16 mouse cellular contexts compared by ENCODE assay signal in the genomic region with DNA sequence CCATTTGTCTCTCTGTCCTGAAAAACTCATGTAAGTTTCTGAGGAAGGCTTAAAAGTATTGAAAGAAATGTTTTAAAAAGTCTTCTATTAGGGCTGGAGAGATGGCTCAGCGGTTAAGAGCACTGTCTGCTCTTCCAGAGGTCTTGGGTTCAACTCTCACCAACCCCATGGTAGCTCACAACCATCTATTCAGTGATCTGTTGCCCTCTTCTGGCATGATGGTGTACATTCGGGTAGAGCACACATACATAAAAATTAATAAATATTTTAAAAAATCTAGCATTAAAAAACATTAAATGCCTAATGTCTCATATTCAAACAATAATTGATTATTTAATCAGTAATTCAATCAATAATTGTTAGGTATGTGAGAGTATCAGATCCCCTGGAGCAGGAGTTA. TPM values are rescaled to one million over a fixed set of nuclear protein-coding genes. Genes with fewer than 3 reads are reported as not detected.
DNase-seq lines count a peak whose midpoint lies in the region; ATAC-seq and TF ChIP-seq lines count a peak whose summit lies in the region.
"Had no signal": no experiment of that assay in that cellular context is flagged by ENCODE, and none has a peak within 500 bp of the region (broad histone marks: within the 10 kb centered on the region; RNA-seq: fewer than 3 reads in every experiment).

No protein-coding gene starts in this region.

- TF ChIP-seq EP300 in heart, postnatal 0 days (IDR thresholded peaks at IDR 0.05; ENCODE audit: low read depth): no peak
- no peak for TF ChIP-seq EP300 in liver, postnatal 0 days (IDR thresholded peaks at IDR 0.05; ENCODE audit: low read depth)

- H3K4me2 ChIP-seq in heart, postnatal 0 days (ENCODE audit: low read depth, low read length): no peak overlapping the region
- no peak overlapping the region for H3K4me2 ChIP-seq in liver, postnatal 0 days (ENCODE audit: low read depth, low read length)
- H3K4me2 ChIP-seq in liver, embryonic 11.5 days: no peak overlapping the region
- H3K4me2 ChIP-seq in stomach, embryonic 15.5 days: peak overlapping the region; percentile 56; the same call in 1 of the 2 replicates

- H3K9me3 ChIP-seq in heart, postnatal 0 days (replicated peaks; ENCODE audit: control insufficient read depth, low read length): no peaks in the 10 kb centered on the region
- no peaks in the 10 kb centered on the region for H3K9me3 ChIP-seq in liver, postnatal 0 days (ENCODE audit: low read length)
- no peaks in the 10 kb centered on the region for H3K9me3 ChIP-seq in liver, embryonic 11.5 days (ENCODE audit: control insufficient read depth, low read length)
- H3K9me3 ChIP-seq in stomach, embryonic 15.5 days: no peaks in the 10 kb centered on the region
- H3K9me3 ChIP-seq: embryonic facial prominence, embryonic 12.5 days; hindbrain, embryonic 10.5 days; limb, embryonic 15.5 days; midbrain, embryonic 15.5 days had no signal

- TF ChIP-seq CTCF in heart, postnatal 0 days (IDR thresholded peaks at IDR 0.05; ENCODE audit: low read depth): peak; percentile 18; the same call in 1 of the 2 replicates
- peak; percentile 43 for TF ChIP-seq CTCF in liver, postnatal 0 days (IDR thresholded peaks at IDR 0.05; ENCODE audit: low read depth)
- TF ChIP-seq CTCF in bone marrow macrophage, adult 2 months (IDR thresholded peaks at IDR 0.05; ENCODE audit: low read depth, low read length): peak; percentile 22; the same call in 1 of the 2 replicates

- no peaks in the 10 kb centered on the region for H3K27me3 ChIP-seq in heart, postnatal 0 days (ENCODE audit: control insufficient read depth, insufficient read depth, low read length)
- H3K27me3 ChIP-seq in liver, postnatal 0 days (ENCODE audit: insufficient read depth, low read length): 0 out of 2 replicates have a peak, but pooled peaks cover 3% of the 10 kb centered on the region
- H3K27me3 ChIP-seq in liver, embryonic 11.5 days (replicated peaks; ENCODE audit: control insufficient read depth, insufficient read depth, low read length): peaks cover 5% of the 10 kb centered on the region
- no peaks in the 10 kb centered on the region for H3K27me3 ChIP-seq in stomach, embryonic 15.5 days (replicated peaks)
- H3K27me3 ChIP-seq: embryonic facial prominence, embryonic 12.5 days; limb, embryonic 15.5 days had no signal

- no peak overlapping the region for H3K4me3 ChIP-seq in heart, postnatal 0 days (ENCODE audit: low read depth, low read length)
- no peak overlapping the region for H3K4me3 ChIP-seq in liver, postnatal 0 days (ENCODE audit: low read depth, low read length)
- H3K4me3 ChIP-seq in liver, embryonic 11.5 days (ENCODE audit: low read depth, low read length): no peak overlapping the region
- H3K4me3 ChIP-seq in bone marrow macrophage, adult 2 months (ENCODE audit: insufficient read depth, low read length): no peak overlapping the region
- no peak overlapping the region for H3K4me3 ChIP-seq in stomach, embryonic 15.5 days (replicated peaks)
- H3K4me3 ChIP-seq: midbrain, embryonic 15.5 days had no signal

- H3K4me1 ChIP-seq in heart, postnatal 0 days (ENCODE audit: control insufficient read depth, insufficient read depth): peaks cover 6% of the 10 kb centered on the region; the same call in 1 of the 2 replicates
- peaks cover 5% of the 10 kb centered on the region for H3K4me1 ChIP-seq in liver, postnatal 0 days (ENCODE audit: insufficient read depth)
- peaks cover 3% of the 10 kb centered on the region; the same call in 1 of the 2 replicates for H3K4me1 ChIP-seq in liver, embryonic 11.5 days (replicated peaks; ENCODE audit: control insufficient read depth, insufficient read depth, low read length)
- peaks cover 28% of the 10 kb centered on the region for H3K4me1 ChIP-seq in bone marrow macrophage, adult 2 months (ENCODE audit: control insufficient read depth, insufficient read depth, low read length)
- no peaks in the 10 kb centered on the region for H3K4me1 ChIP-seq in stomach, embryonic 15.5 days

- no peak for ATAC-seq in heart, postnatal 0 days (ENCODE audit: insufficient read depth, low read depth)
- peak; percentile 35 for ATAC-seq in liver, postnatal 0 days
- ATAC-seq in liver, embryonic 11.5 days (replicated peaks; ENCODE audit: low FRiP score): no peak
- ATAC-seq in stomach, embryonic 15.5 days (ENCODE audit: insufficient read depth, low FRiP score, low read depth): no peak
- ATAC-seq: midbrain, embryonic 15.5 days had no signal

- WGBS in heart, postnatal 0 days: 63% methylated on average over 2 of the region's 2 CpGs
- 62% methylated on average over 2 of the region's 2 CpGs for WGBS in liver, postnatal 0 days (ENCODE audit: insufficient replicate concordance)
- WGBS in liver, embryonic 11.5 days: 55% methylated on average over 2 of the region's 2 CpGs
- WGBS in stomach, embryonic 15.5 days: 67% methylated on average over 2 of the region's 2 CpGs

- TF ChIP-seq POLR2A in bone marrow macrophage, adult 2 months (IDR thresholded peaks at IDR 0.05; ENCODE audit: borderline replicate concordance, low read depth, low read length): no peak

- no peak overlapping the region for H3K27ac ChIP-seq in heart, postnatal 0 days (ENCODE audit: low read depth)
- peak overlapping the region; percentile 86 for H3K27ac ChIP-seq in liver, postnatal 0 days (ENCODE audit: low read depth)
- H3K27ac ChIP-seq in liver, embryonic 11.5 days (ENCODE audit: low read depth, low read length): no peak overlapping the region
- no peak overlapping the region for H3K27ac ChIP-seq in bone marrow macrophage, adult 2 months (ENCODE audit: insufficient read depth, low read depth, low read length)
- H3K27ac ChIP-seq in stomach, embryonic 15.5 days: no peak overlapping the region
- H3K27ac ChIP-seq: embryonic facial prominence, embryonic 12.5 days; hindbrain, embryonic 10.5 days; limb, embryonic 15.5 days; midbrain, embryonic 15.5 days had no signal

- intact Hi-C loops in heart, postnatal 25 days (cut with DNase I): no loop called here

- H3K9ac ChIP-seq in heart, postnatal 0 days (replicated peaks; ENCODE audit: low read depth, low read length): no peak overlapping the region
- no peak overlapping the region for H3K9ac ChIP-seq in liver, postnatal 0 days (replicated peaks)
- H3K9ac ChIP-seq in liver, embryonic 11.5 days (ENCODE audit: low read depth, low read length): no peak overlapping the region
- H3K9ac ChIP-seq in stomach, embryonic 15.5 days: no peak overlapping the region
- H3K9ac ChIP-seq: embryonic facial prominence, embryonic 12.5 days; midbrain, embryonic 15.5 days had no signal

- DNase-seq in heart, postnatal 0 days (ENCODE audit: low spot score): no peak
- DNase-seq in heart, postnatal 25 days (ENCODE audit: low spot score): no peak
- DNase-seq in liver, postnatal 0 days: no peak
- no peak for DNase-seq in liver, embryonic 11.5 days (ENCODE audit: low spot score)
- DNase-seq in thymus, adult 18-20 months: no peak
- DNase-seq: adrenal gland, postnatal 10 days; cerebellum, adult 8-10 months; gastrocnemius, postnatal 25 days; kidney, postnatal 10 days had no signal

- no peaks in the 10 kb centered on the region for H3K36me3 ChIP-seq in heart, postnatal 0 days (replicated peaks; ENCODE audit: control insufficient read depth, insufficient read depth, low read length)
- H3K36me3 ChIP-seq in liver, postnatal 0 days (replicated peaks; ENCODE audit: insufficient read depth, low read length): no peaks in the 10 kb centered on the region
- no peaks in the 10 kb centered on the region for H3K36me3 ChIP-seq in liver, embryonic 11.5 days (ENCODE audit: control insufficient read depth, insufficient read depth, low read length)
- no peaks in the 10 kb centered on the region for H3K36me3 ChIP-seq in stomach, embryonic 15.5 days
- H3K36me3 ChIP-seq: embryonic facial prominence, embryonic 12.5 days; hindbrain, embryonic 10.5 days; limb, embryonic 15.5 days; midbrain, embryonic 15.5 days had no signal

RNA-seq across cellular contexts. Expression of a gene that starts 19.6 kb away (rescaled TPM):
- total RNA-seq in heart, postnatal 0 days (2014; rRNA removed; ENCODE audit: low replicate concordance): 43.1 and 46.2 TPM in 2 replicates
- polyA plus RNA-seq in heart, postnatal 0 days (2015; fragmentation: Nextera tagmentation; extraction: Ambion mirVana): 37.2 and 38.4 TPM in 2 replicates
- total RNA-seq in heart, postnatal 25 days (2021): 10 to 100 TPM; 29.4 to 33.5 TPM
- 22.1 and 27.8 TPM in 2 replicates for polyA plus RNA-seq in liver, postnatal 0 days (2015; fragmentation: Nextera tagmentation; extraction: Ambion mirVana)
- 11.4 and 11.8 TPM in 2 replicates for polyA plus RNA-seq in liver, embryonic 11.5 days (2014; fragmentation: Nextera tagmentation; extraction: Ambion mirVana)
- 0.96 TPM in 1 of 2 replicates, not detected in the other for polyA plus RNA-seq in bone marrow macrophage, adult 2 months (2012; ENCODE audit: insufficient read depth, insufficient read length, missing spikeins)
- polyA plus RNA-seq in stomach, embryonic 15.5 days (2015; fragmentation: Nextera tagmentation; extraction: Ambion mirVana): 41.4 and 46.1 TPM in 2 replicates
- total RNA-seq: megakaryocyte, adult 5-6 weeks had no signal

RNA-seq across cellular contexts. Expression of a gene that starts 22.3 kb away (rescaled TPM):
- total RNA-seq in heart, postnatal 0 days (2014; rRNA removed; ENCODE audit: low replicate concordance): not detected in 2 replicates
- polyA plus RNA-seq in heart, postnatal 0 days (2015; fragmentation: Nextera tagmentation; extraction: Ambion mirVana): 0.12 and 0.44 TPM in 2 replicates
- under 1 TPM in 1 of 2 experiments, not detected in 1; 0.31 TPM for total RNA-seq in heart, postnatal 25 days (2021)
- not detected in 2 replicates for polyA plus RNA-seq in liver, postnatal 0 days (2015; fragmentation: Nextera tagmentation; extraction: Ambion mirVana)
- polyA plus RNA-seq in liver, embryonic 11.5 days (2014; fragmentation: Nextera tagmentation; extraction: Ambion mirVana): 2.1 and 3.9 TPM in 2 replicates
- not detected in 2 replicates for polyA plus RNA-seq in bone marrow macrophage, adult 2 months (2012; ENCODE audit: insufficient read depth, insufficient read length, missing spikeins)
- 9.5 and 9.6 TPM in 2 replicates for polyA plus RNA-seq in stomach, embryonic 15.5 days (2015; fragmentation: Nextera tagmentation; extraction: Ambion mirVana)
- total RNA-seq: gastrocnemius, postnatal 25 days; megakaryocyte, adult 5-6 weeks had no signal

RNA-seq across cellular contexts. Expression of a gene that starts 30.1 kb away (rescaled TPM):
- 33.7 and 54.2 TPM in 2 replicates for total RNA-seq in heart, postnatal 0 days (2014; rRNA removed; ENCODE audit: low replicate concordance)
- 50.7 and 52.0 TPM in 2 replicates for polyA plus RNA-seq in heart, postnatal 0 days (2015; fragmentation: Nextera tagmentation; extraction: Ambion mirVana)
- 10 to 100 TPM; 21.0 TPM for total RNA-seq in heart, postnatal 25 days (2021)
- polyA plus RNA-seq in liver, postnatal 0 days (2015; fragmentation: Nextera tagmentation; extraction: Ambion mirVana): 18.3 and 19.6 TPM in 2 replicates
- polyA plus RNA-seq in liver, embryonic 11.5 days (2014; fragmentation: Nextera tagmentation; extraction: Ambion mirVana): 25.3 and 31.5 TPM in 2 replicates
- polyA plus RNA-seq in bone marrow macrophage, adult 2 months (2012; ENCODE audit: insufficient read depth, insufficient read length, missing spikeins): 42.7 and 55.2 TPM in 2 replicates
- 74.4 and 75.3 TPM in 2 replicates for polyA plus RNA-seq in stomach, embryonic 15.5 days (2015; fragmentation: Nextera tagmentation; extraction: Ambion mirVana)

RNA-seq across cellular contexts. Expression of a gene that starts 37.3 kb away (rescaled TPM):
- total RNA-seq in heart, postnatal 0 days (2014; rRNA removed; ENCODE audit: low replicate concordance): 2.7 and 7.2 TPM in 2 replicates
- 2.6 and 3.5 TPM in 2 replicates for polyA plus RNA-seq in heart, postnatal 0 days (2015; fragmentation: Nextera tagmentation; extraction: Ambion mirVana)
- under 1 TPM; 0.31 to 0.47 TPM for total RNA-seq in heart, postnatal 25 days (2021)
- 0.36 and 0.56 TPM in 2 replicates for polyA plus RNA-seq in liver, postnatal 0 days (2015; fragmentation: Nextera tagmentation; extraction: Ambion mirVana)
- polyA plus RNA-seq in liver, embryonic 11.5 days (2014; fragmentation: Nextera tagmentation; extraction: Ambion mirVana): 6.5 and 6.9 TPM in 2 replicates
- not detected in 2 replicates for polyA plus RNA-seq in bone marrow macrophage, adult 2 months (2012; ENCODE audit: insufficient read depth, insufficient read length, missing spikeins)
- 17.9 and 19.4 TPM in 2 replicates for polyA plus RNA-seq in stomach, embryonic 15.5 days (2015; fragmentation: Nextera tagmentation; extraction: Ambion mirVana)

RNA-seq across cellular contexts. Expression of a gene that starts 41.4 kb away (rescaled TPM):
- 271 and 450 TPM in 2 replicates for total RNA-seq in heart, postnatal 0 days (2014; rRNA removed; ENCODE audit: low replicate concordance)
- polyA plus RNA-seq in heart, postnatal 0 days (2015; fragmentation: Nextera tagmentation; extraction: Ambion mirVana): 80.3 and 85.9 TPM in 2 replicates
- total RNA-seq in heart, postnatal 25 days (2021): 10 to 100 TPM; 51.7 to 53.9 TPM
- 63.2 and 73.2 TPM in 2 replicates for polyA plus RNA-seq in liver, postnatal 0 days (2015; fragmentation: Nextera tagmentation; extraction: Ambion mirVana)
- polyA plus RNA-seq in liver, embryonic 11.5 days (2014; fragmentation: Nextera tagmentation; extraction: Ambion mirVana): 106 and 118 TPM in 2 replicates
- polyA plus RNA-seq in bone marrow macrophage, adult 2 months (2012; ENCODE audit: insufficient read depth, insufficient read length, missing spikeins): 62.0 and 66.3 TPM in 2 replicates
- polyA plus RNA-seq in stomach, embryonic 15.5 days (2015; fragmentation: Nextera tagmentation; extraction: Ambion mirVana): 129 and 132 TPM in 2 replicates
